Mouse (Mus musculus) liver, embryonic 12.5 days (tissue): Measurements from ENCODE around the gene Gm21887. TPM values are rescaled to one million over a fixed set of nuclear protein-coding genes. Genes with fewer than 3 reads are reported as not detected.
"Not testable (repeated sequence)": the region's sequence is repeated elsewhere in the genome, so short reads cannot be mapped to it uniquely, and the experiment has no call there.

Experiments used
- ATAC-seq: fragments of 200-750 bp; cut with Nextera tagmentation; 2 replicates; pipeline ENCODE4 v1.8.0; 2017; ENCODE audit warnings: moderate number of reproducible peaks, mild to moderate bottlenecking, moderate library complexity
- H3K27ac ChIP-seq: fragments of 300-500 bp; sonication (generic); 2 replicates; pipeline ENCODE4 v1.5.1; 2016; ENCODE audit warnings: mild to moderate bottlenecking
- H3K27me3 ChIP-seq: fragments of 300-500 bp; sonication (generic); replicated peaks from 2 replicates; pipeline ENCODE4 v1.6.1; 2016; ENCODE audit warnings: mild to moderate bottlenecking, moderate library complexity
- H3K36me3 ChIP-seq: fragments of 300-500 bp; sonication (generic); 2 replicates; pipeline ENCODE4 v1.6.1; 2016; ENCODE audit warnings: mild to moderate bottlenecking, moderate library complexity
- H3K4me1 ChIP-seq: fragments of 300-500 bp; sonication (generic); 2 replicates; pipeline ENCODE4 v1.6.1; 2016
- H3K4me2 ChIP-seq: fragments of 300-500 bp; sonication (generic); 2 replicates; pipeline ENCODE4 v1.6.1; 2016; ENCODE audit warnings: mild to moderate bottlenecking, moderate library complexity
- H3K4me3 ChIP-seq: fragments of 300-500 bp; sonication (generic); 2 replicates; pipeline ENCODE4 v1.5.1; 2016; ENCODE audit warnings: mild to moderate bottlenecking, moderate library complexity
- H3K9ac ChIP-seq: fragments of 300-500 bp; sonication (generic); 2 replicates; pipeline ENCODE4 v1.6.1; 2016; ENCODE audit warnings: mild to moderate bottlenecking, moderate library complexity
- H3K9me3 ChIP-seq: fragments of 300-500 bp; sonication (generic); replicated peaks from 2 replicates; pipeline ENCODE4 v1.6.1; 2016; ENCODE audit warnings: mild to moderate bottlenecking, moderate library complexity
- WGBS: fragments of 180-500 bp; shearing (Covaris S2); methylation state at CpG from one replicate; pipeline ENCODE4 v1.1.7; 2016; ENCODE audit not compliant: insufficient replicate concordance; 5-methylcytosine and 5-hydroxymethylcytosine counted together
- polyA plus RNA-seq: library from polyadenylated mRNA; unstranded; fragments of >200 nt; fragmentation: Nextera tagmentation; extraction: Ambion mirVana; gene quantifications from 2 replicates; pipeline ENCODE4 v1.2.1, GENCODE M21; 2016

The Gm21887 gene
- polyA plus RNA-seq = 196 and 237 TPM in 2 replicates

- H3K9me3 ChIP-seq = peaks cover 43% of the 10 kb centered on the region
- peak within 1 kb of the TSS; percentile 75 for H3K27ac ChIP-seq
- peak within 1 kb of the TSS; percentile 62 for H3K4me3 ChIP-seq
- not testable (repeated sequence) for H3K4me1 ChIP-seq, H3K27me3 ChIP-seq
- H3K36me3 ChIP-seq = peaks cover 19% of the 10 kb centered on the region
- H3K4me2 ChIP-seq = peak within 1 kb of the TSS; percentile 52
- peak within 1 kb of the TSS; percentile 61 for H3K9ac ChIP-seq
- 68% methylated on average over 116 of the region's 118 CpGs for WGBS
- peak; percentile 73 for ATAC-seq
These were observed at the start of gene Gm21887 for GRCm38 (mm10) chrX:170009016-170009750. TSS of gene Gm21887 (plus strand) at chrX:170009659.

GRCm38 (mm10) chrX:169969337-169969736, 40.1 kb upstream of the Gm21887 start:
- Histone ChIP-seq H3K9me3 (peaks cover 3% of the 10 kb centered on the region; the same call in 1 of the 2 replicates), H3K4me3 (no peak overlapping the region), H3K36me3 (peaks cover 29% of the 10 kb centered on the region), H3K27me3 (no peaks in the 10 kb centered on the region), H3K4me1 (no peaks in the 10 kb centered on the region), H3K27ac (no peak overlapping the region), H3K4me2 (no peak overlapping the region), H3K9ac (no peak overlapping the region)
- 70% methylated on average over 1 of the region's 1 CpGs for WGBS
- ATAC-seq = no peak

GRCm38 (mm10) chrX:169969765-169970164, 39.7 kb upstream of the Gm21887 start:
- not testable (repeated sequence) for H3K27ac ChIP-seq, H3K4me3 ChIP-seq, H3K4me2 ChIP-seq, H3K4me1 ChIP-seq, H3K9ac ChIP-seq, H3K27me3 ChIP-seq, ATAC-seq, H3K9me3 ChIP-seq
- peaks cover 32% of the 10 kb centered on the region for H3K36me3 ChIP-seq
- 64% methylated on average over 3 of the region's 3 CpGs for WGBS

- not testable (repeated sequence) for H3K27ac ChIP-seq, H3K4me1 ChIP-seq, H3K4me3 ChIP-seq, H3K9me3 ChIP-seq, H3K9ac ChIP-seq, H3K27me3 ChIP-seq, ATAC-seq, H3K4me2 ChIP-seq
- 73% methylated on average over 7 of the region's 7 CpGs for WGBS
- peaks cover 37% of the 10 kb centered on the region for H3K36me3 ChIP-seq
These were observed 38.9 kb upstream of the Gm21887 start for GRCm38 (mm10) chrX:169970546-169970945.

GRCm38 (mm10) chrX:169971562-169971961, 37.9 kb upstream of the Gm21887 start:
- not testable (repeated sequence) for H3K9me3 ChIP-seq, H3K27ac ChIP-seq, H3K4me3 ChIP-seq, H3K9ac ChIP-seq, H3K4me2 ChIP-seq, H3K27me3 ChIP-seq, H3K4me1 ChIP-seq, ATAC-seq
- WGBS = 72% methylated on average over 6 of the region's 6 CpGs
- H3K36me3 ChIP-seq = peaks cover 43% of the 10 kb centered on the region

GRCm38 (mm10) chrX:169972131-169972530, 37.3 kb upstream of the Gm21887 start:
- not testable (repeated sequence) for H3K9ac ChIP-seq, H3K4me3 ChIP-seq, H3K9me3 ChIP-seq, H3K4me2 ChIP-seq, H3K27me3 ChIP-seq, H3K27ac ChIP-seq, H3K4me1 ChIP-seq
- ATAC-seq = peak; percentile 55; the same call in 1 of the 2 replicates
- H3K36me3 ChIP-seq = peaks cover 47% of the 10 kb centered on the region
- 61% methylated on average over 2 of the region's 2 CpGs for WGBS

- not testable (repeated sequence) for H3K4me1 ChIP-seq, H3K9ac ChIP-seq, H3K4me2 ChIP-seq, H3K4me3 ChIP-seq, H3K9me3 ChIP-seq, H3K27ac ChIP-seq, H3K27me3 ChIP-seq
- peaks cover 52% of the 10 kb centered on the region for H3K36me3 ChIP-seq
- WGBS = 63% methylated on average over 6 of the region's 6 CpGs
- 0 out of 2 replicates have a peak, but pooled peaks have one; percentile 3 for ATAC-seq
These were observed 36.5 kb upstream of the Gm21887 start for GRCm38 (mm10) chrX:169972791-169973494.

GRCm38 (mm10) chrX:169973806-169974205, 35.7 kb upstream of the Gm21887 start:
- not testable (repeated sequence) for H3K9ac ChIP-seq, H3K27me3 ChIP-seq, H3K27ac ChIP-seq, ATAC-seq, H3K4me2 ChIP-seq, H3K4me1 ChIP-seq, H3K4me3 ChIP-seq
- 55% methylated on average over 3 of the region's 3 CpGs for whole genome bisulfite sequencing
- peaks cover 61% of the 10 kb centered on the region for H3K36me3 ChIP-seq
- peaks cover 13% of the 10 kb centered on the region; the same call in 1 of the 2 replicates for H3K9me3 ChIP-seq

GRCm38 (mm10) chrX:169974456-169974855, 35.0 kb upstream of the Gm21887 start:
- peaks cover 19% of the 10 kb centered on the region; the same call in 1 of the 2 replicates for H3K9me3 ChIP-seq

GRCm38 (mm10) chrX:169974974-169975373, 34.5 kb upstream of the Gm21887 start:
- peaks cover 21% of the 10 kb centered on the region; the same call in 1 of the 2 replicates for H3K9me3 ChIP-seq
- H3K4me3 ChIP-seq, ATAC-seq, H3K27ac ChIP-seq, H3K4me1 ChIP-seq, H3K4me2 ChIP-seq, H3K9ac ChIP-seq, H3K27me3 ChIP-seq: not testable (repeated sequence)
- WGBS = 63% methylated on average over 6 of the region's 6 CpGs
- peaks cover 65% of the 10 kb centered on the region for H3K36me3 ChIP-seq

More at GRCm38 (mm10) chrX:169974456-169974855, 35.0 kb upstream of the Gm21887 start:
- H3K4me3 ChIP-seq, H3K27ac ChIP-seq, H3K4me2 ChIP-seq, H3K4me1 ChIP-seq, ATAC-seq, H3K27me3 ChIP-seq, H3K9ac ChIP-seq: not testable (repeated sequence)
- peaks cover 64% of the 10 kb centered on the region for H3K36me3 ChIP-seq
- 55% methylated on average over 4 of the region's 4 CpGs for WGBS

- Histone ChIP-seq H3K36me3 (peaks cover 67% of the 10 kb centered on the region), H3K9me3 (peaks cover 28% of the 10 kb centered on the region; the same call in 1 of the 2 replicates)
- H3K4me3 ChIP-seq, H3K4me1 ChIP-seq, H3K27ac ChIP-seq, H3K4me2 ChIP-seq, ATAC-seq, H3K27me3 ChIP-seq, H3K9ac ChIP-seq: not testable (repeated sequence)
- WGBS = 54% methylated on average over 3 of the region's 3 CpGs
These were observed 33.8 kb upstream of the Gm21887 start for GRCm38 (mm10) chrX:169975681-169976131.

GRCm38 (mm10) chrX:169976340-169976739, 33.1 kb upstream of the Gm21887 start:
- not testable (repeated sequence) for H3K9ac ChIP-seq, H3K27me3 ChIP-seq, ATAC-seq, H3K27ac ChIP-seq, H3K4me2 ChIP-seq, H3K4me3 ChIP-seq, H3K4me1 ChIP-seq
- peaks cover 33% of the 10 kb centered on the region; the same call in 1 of the 2 replicates for H3K9me3 ChIP-seq
- 54% methylated on average over 5 of the region's 5 CpGs for WGBS
- H3K36me3 ChIP-seq = peaks cover 73% of the 10 kb centered on the region
